Mouse (Mus musculus): Measurements from ENCODE around the gene Nrg4.

Nrg4 gene

GRCm38 (mm10) chr9:55215056-55215455, 111.6 kb downstream of the Nrg4 start:
- no peak for DNase-seq (ENCODE audit: low spot score in 2 of 2)

- DNase-seq (ENCODE audit: low spot score in 2 of 2): no peak
These were observed 113.2 kb downstream of the Nrg4 start for GRCm38 (mm10) chr9:55213396-55213795.

- DNase-seq (ENCODE audit: low spot score in 2 of 2): no peak
These were observed 115.0 kb downstream of the Nrg4 start for GRCm38 (mm10) chr9:55211611-55212010.

- peak; percentile 85 to 86 for DNase-seq (ENCODE audit: low spot score in 2 of 2)
These were observed 117.7 kb downstream of the Nrg4 start, which contains the start of gene Fbxo22 for GRCm38 (mm10) chr9:55208790-55209481. Gene Fbxo22, plus strand, starts transcription at chr9:55208925.

- DNase-seq (ENCODE audit: low spot score in 2 of 2): no peak
These were observed 118.2 kb downstream of the Nrg4 start for GRCm38 (mm10) chr9:55208458-55208789.

GRCm38 (mm10) chr9:55199348-55199747, 127.3 kb downstream of the Nrg4 start:
- DNase-seq (ENCODE audit: low spot score in 2 of 2): peak; percentile 13 to 20

- DNase-seq (ENCODE audit: low spot score in 2 of 2): no peak
These were observed 128.4 kb downstream of the Nrg4 start for GRCm38 (mm10) chr9:55198260-55198659.

GRCm38 (mm10) chr9:55195876-55196275, 130.8 kb downstream of the Nrg4 start:
- DNase-seq (ENCODE audit: low spot score in 2 of 2): no peak

- no peak for DNase-seq (ENCODE audit: low spot score in 2 of 2)
These were observed 152.4 kb downstream of the Nrg4 start for GRCm38 (mm10) chr9:55174235-55174634.

- no peak for DNase-seq (ENCODE audit: low spot score in 2 of 2)
These were observed 154.4 kb downstream of the Nrg4 start for GRCm38 (mm10) chr9:55172195-55172685.

- DNase-seq (ENCODE audit: low spot score in 2 of 2): no peak
These were observed 155.8 kb downstream of the Nrg4 start for GRCm38 (mm10) chr9:55170655-55171412.
